Mouse (Mus musculus): ENCODE measurements around the gene Dhh. TPM values are rescaled to one million over a fixed set of nuclear protein-coding genes. Genes with fewer than 3 reads are reported as not detected.
A peak's percentile ranks its signal among the peaks of the same experiment; 100 is the strongest.

The Dhh gene
- polyA plus RNA-seq, 1 experiment from 2014 or later = 1.8 TPM

DNA sequence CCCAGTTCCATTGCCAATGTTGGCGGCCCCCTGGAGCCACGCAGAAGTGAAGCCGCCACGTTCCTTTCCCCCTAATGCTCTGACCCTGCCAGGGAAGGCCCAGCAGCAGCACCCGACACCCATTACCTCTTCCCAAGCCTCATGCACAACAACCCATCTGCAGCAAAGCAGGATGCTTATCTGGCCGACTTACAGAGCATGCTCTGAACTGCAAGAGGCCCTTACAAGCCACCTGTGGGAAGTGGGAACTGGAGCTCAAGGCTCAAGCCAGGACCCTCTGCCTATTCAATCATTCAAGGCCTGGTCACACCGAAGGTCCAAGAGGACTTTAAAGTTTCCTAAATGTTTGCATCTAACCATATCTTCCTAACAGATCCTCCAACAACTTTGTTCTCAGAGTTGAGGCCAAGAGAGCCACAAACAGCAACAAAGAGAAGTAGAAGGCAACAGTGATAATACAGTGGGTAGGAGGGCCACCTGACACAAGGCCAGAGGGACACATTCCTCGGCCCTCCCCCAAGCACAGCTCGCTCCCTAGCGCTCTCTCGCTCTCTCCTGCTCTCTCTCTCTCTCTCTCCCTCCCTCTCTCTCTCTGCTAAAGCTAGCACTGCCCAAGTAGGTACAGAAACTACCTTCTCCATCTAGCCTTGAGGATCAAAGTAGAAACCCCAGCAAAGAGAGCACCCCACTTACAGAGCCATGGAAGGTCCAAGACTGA, 29.8 kb downstream of the Dhh start:
- 29% methylated on average over 11 of the region's 11 CpGs for WGBS
- peaks cover 31% of the 10 kb centered on the region for H3K36me3 ChIP-seq (ENCODE audit: insufficient read depth, low read length)
- no peaks in the 10 kb centered on the region for H3K9me3 ChIP-seq (ENCODE audit: low read length)
- H3K4me1 ChIP-seq (ENCODE audit: insufficient read depth, low read length) = peaks cover 32% of the 10 kb centered on the region
- H3K4me2 ChIP-seq (replicated peaks; ENCODE audit: low read depth, low read length) = peak overlapping the region; percentile 90
- ATAC-seq (ENCODE audit: low FRiP score, low TSS enrichment) = no peak
- no peaks in the 10 kb centered on the region for H3K27me3 ChIP-seq (ENCODE audit: insufficient read depth, low read length)
- peak overlapping the region; percentile 35; the same call in 1 of the 2 replicates for H3K27ac ChIP-seq (ENCODE audit: low read length)
- peak overlapping the region; percentile 99 for H3K9ac ChIP-seq (replicated peaks; ENCODE audit: low read length)
- peak overlapping the region; percentile 98 for H3K4me3 ChIP-seq (ENCODE audit: low read length)

DNA sequence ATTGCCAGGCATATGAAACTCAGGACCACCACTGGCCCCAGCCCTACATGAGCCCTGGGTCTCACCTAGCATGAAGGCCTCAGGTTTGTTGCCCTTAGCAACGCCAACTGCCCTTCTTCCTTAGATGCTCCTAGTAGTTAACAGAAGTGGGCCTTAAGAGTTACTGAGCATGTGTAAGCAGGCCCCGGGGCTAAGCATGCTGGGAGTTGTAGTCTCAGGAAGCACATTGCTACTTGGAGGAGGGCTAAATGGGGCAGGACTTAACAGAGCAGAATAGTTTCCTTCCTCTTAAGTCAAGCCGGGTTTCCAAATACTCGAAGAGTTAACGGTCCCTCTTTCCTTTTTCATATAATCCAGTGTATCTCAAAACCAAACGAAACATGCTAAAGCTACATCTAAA, 31.0 kb downstream of the Dhh start:
- Histone ChIP-seq H3K36me3 (ENCODE audit: insufficient read depth, low read length) (peaks cover 43% of the 10 kb centered on the region), H3K27ac (ENCODE audit: low read length) (peak overlapping the region; percentile 6; the same call in 1 of the 2 replicates), H3K27me3 (ENCODE audit: insufficient read depth, low read length) (no peaks in the 10 kb centered on the region), H3K4me1 (ENCODE audit: insufficient read depth, low read length) (peaks cover 27% of the 10 kb centered on the region), H3K9ac (replicated peaks; ENCODE audit: low read length) (peak overlapping the region; percentile 37), H3K4me3 (ENCODE audit: low read length) (peak overlapping the region; percentile 12; the same call in 1 of the 2 replicates), H3K4me2 (replicated peaks; ENCODE audit: low read depth, low read length) (peak overlapping the region; percentile 90), H3K9me3 (ENCODE audit: low read length) (no peaks in the 10 kb centered on the region)
- 59% methylated on average over 6 of the region's 6 CpGs for WGBS
- no peak for ATAC-seq (ENCODE audit: low FRiP score, low TSS enrichment)

DNA sequence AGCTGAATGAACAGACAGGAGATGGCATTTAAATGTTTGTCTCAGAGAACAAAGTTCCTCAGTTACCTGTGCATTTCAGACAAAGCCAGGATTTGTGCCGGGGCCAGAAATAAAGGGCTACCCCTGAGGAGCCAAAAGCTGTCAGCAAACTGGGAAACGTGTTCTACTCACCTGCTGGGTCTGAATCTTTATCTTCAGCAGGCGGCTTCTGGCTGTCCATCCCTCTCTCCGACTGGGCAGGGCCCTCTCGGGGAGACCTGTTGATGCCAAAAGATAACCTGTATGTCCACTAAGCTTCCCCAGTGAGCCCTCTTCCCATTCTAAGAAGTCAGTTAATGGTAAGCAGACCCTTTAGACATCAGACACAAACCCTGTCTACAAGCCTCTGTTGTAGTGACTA, 31.8 kb downstream of the Dhh start:
- Histone ChIP-seq H3K9me3 (ENCODE audit: low read length) (no peaks in the 10 kb centered on the region), H3K27me3 (ENCODE audit: insufficient read depth, low read length) (no peaks in the 10 kb centered on the region), H3K36me3 (ENCODE audit: insufficient read depth, low read length) (peaks cover 51% of the 10 kb centered on the region), H3K4me1 (ENCODE audit: insufficient read depth, low read length) (peaks cover 27% of the 10 kb centered on the region), H3K9ac (replicated peaks; ENCODE audit: low read length) (no peak overlapping the region), H3K4me3 (ENCODE audit: low read length) (no peak overlapping the region), H3K27ac (ENCODE audit: low read length) (no peak overlapping the region), H3K4me2 (replicated peaks; ENCODE audit: low read depth, low read length) (no peak overlapping the region)
- WGBS = 92% methylated on average over 5 of the region's 5 CpGs
- ATAC-seq (ENCODE audit: low FRiP score, low TSS enrichment) = no peak

DNA sequence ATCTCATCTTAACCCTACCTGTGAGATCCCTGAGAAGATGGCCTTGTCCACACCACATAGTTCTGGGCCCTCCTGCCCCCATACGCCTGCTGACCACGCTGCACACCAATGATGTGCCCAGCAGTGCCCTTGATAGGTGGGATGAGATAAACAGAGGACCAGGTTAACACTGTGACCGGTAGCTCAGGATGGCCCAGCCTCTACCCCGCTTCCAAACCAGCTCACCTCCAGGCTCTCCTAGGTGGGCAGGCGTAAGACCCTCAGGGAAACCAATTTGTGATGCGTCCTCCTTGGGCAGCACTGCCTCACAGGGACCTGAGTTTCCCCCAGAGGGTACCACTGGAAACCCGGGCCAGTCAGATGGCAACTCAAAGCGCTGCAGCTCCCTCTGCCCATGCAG, 32.6 kb downstream of the Dhh start:
- WGBS = 95% methylated on average over 8 of the region's 8 CpGs
- H3K4me3 ChIP-seq (ENCODE audit: low read length) = no peak overlapping the region
- H3K9me3 ChIP-seq (ENCODE audit: low read length) = no peaks in the 10 kb centered on the region
- peaks cover 27% of the 10 kb centered on the region for H3K4me1 ChIP-seq (ENCODE audit: insufficient read depth, low read length)
- no peak overlapping the region for H3K4me2 ChIP-seq (replicated peaks; ENCODE audit: low read depth, low read length)
- H3K9ac ChIP-seq (replicated peaks; ENCODE audit: low read length) = no peak overlapping the region
- no peaks in the 10 kb centered on the region for H3K27me3 ChIP-seq (ENCODE audit: insufficient read depth, low read length)
- peaks cover 58% of the 10 kb centered on the region for H3K36me3 ChIP-seq (ENCODE audit: insufficient read depth, low read length)
- ATAC-seq (ENCODE audit: low FRiP score, low TSS enrichment) = no peak
- H3K27ac ChIP-seq (ENCODE audit: low read length) = no peak overlapping the region

DNA sequence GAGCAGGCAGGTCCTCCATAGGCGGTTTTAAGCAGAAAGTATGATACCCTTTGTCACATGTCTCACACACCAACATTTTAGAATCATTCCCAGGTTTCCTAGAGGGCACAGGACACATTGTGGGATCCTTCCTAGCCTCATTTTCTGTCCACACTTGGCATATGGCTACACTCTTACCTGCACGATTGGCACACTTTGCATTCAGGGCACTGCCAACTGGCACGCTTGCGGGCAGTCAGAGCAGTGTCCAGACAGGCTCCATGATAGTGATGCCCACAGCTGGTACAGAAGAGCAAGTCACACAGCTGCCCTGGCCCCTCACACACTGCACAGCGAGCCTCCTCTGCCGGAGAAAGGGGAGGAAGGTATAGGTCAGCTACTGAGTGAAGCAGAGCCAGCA, 33.4 kb downstream of the Dhh start:
- Histone ChIP-seq H3K4me2 (replicated peaks; ENCODE audit: low read depth, low read length) (no peak overlapping the region), H3K27ac (ENCODE audit: low read length) (no peak overlapping the region), H3K4me3 (ENCODE audit: low read length) (no peak overlapping the region), H3K9me3 (ENCODE audit: low read length) (no peaks in the 10 kb centered on the region), H3K27me3 (ENCODE audit: insufficient read depth, low read length) (no peaks in the 10 kb centered on the region), H3K4me1 (ENCODE audit: insufficient read depth, low read length) (peaks cover 26% of the 10 kb centered on the region), H3K36me3 (ENCODE audit: insufficient read depth, low read length) (peaks cover 60% of the 10 kb centered on the region), H3K9ac (replicated peaks; ENCODE audit: low read length) (no peak overlapping the region)
- 90% methylated on average over 6 of the region's 6 CpGs for WGBS
- no peak for ATAC-seq (ENCODE audit: low FRiP score, low TSS enrichment)

DNA sequence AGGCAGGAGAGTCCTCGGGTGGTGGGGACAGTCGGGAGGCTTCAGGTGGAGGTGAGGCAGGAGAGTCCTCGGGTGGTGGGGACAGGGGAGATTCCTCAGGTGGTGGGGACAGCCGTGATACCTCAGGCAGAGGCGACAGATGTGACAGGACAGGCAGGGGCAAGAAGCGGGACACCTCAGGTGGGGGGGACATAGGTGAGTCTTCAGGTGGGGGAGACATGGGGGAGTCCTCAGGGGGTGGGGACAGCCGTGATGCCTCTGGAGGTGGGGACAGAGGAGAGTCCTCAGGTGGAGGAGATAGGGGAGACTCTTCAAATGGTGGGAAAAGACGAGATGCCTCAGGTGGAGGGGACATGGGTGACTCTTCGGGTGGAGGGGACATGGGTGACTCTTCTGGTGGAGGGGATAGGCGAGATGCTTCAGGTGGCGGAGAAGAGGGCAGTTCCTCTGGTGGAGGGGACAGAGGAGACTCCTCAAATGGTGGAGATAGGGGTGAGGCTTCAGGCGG, 34.8 kb downstream of the Dhh start:
- no peak for ATAC-seq (ENCODE audit: low FRiP score, low TSS enrichment)
- no peak overlapping the region for H3K4me3 ChIP-seq (ENCODE audit: low read length)
- no peaks in the 10 kb centered on the region for H3K9me3 ChIP-seq (ENCODE audit: low read length)
- H3K4me1 ChIP-seq (ENCODE audit: insufficient read depth, low read length) = peaks cover 11% of the 10 kb centered on the region
- 85% methylated on average over 12 of the region's 12 CpGs for WGBS
- H3K36me3 ChIP-seq (ENCODE audit: insufficient read depth, low read length) = peaks cover 71% of the 10 kb centered on the region
- H3K27ac ChIP-seq (ENCODE audit: low read length) = no peak overlapping the region
- H3K4me2 ChIP-seq (replicated peaks; ENCODE audit: low read depth, low read length) = no peak overlapping the region
- no peak overlapping the region for H3K9ac ChIP-seq (replicated peaks; ENCODE audit: low read length)
- H3K27me3 ChIP-seq (ENCODE audit: insufficient read depth, low read length) = no peaks in the 10 kb centered on the region

DNA sequence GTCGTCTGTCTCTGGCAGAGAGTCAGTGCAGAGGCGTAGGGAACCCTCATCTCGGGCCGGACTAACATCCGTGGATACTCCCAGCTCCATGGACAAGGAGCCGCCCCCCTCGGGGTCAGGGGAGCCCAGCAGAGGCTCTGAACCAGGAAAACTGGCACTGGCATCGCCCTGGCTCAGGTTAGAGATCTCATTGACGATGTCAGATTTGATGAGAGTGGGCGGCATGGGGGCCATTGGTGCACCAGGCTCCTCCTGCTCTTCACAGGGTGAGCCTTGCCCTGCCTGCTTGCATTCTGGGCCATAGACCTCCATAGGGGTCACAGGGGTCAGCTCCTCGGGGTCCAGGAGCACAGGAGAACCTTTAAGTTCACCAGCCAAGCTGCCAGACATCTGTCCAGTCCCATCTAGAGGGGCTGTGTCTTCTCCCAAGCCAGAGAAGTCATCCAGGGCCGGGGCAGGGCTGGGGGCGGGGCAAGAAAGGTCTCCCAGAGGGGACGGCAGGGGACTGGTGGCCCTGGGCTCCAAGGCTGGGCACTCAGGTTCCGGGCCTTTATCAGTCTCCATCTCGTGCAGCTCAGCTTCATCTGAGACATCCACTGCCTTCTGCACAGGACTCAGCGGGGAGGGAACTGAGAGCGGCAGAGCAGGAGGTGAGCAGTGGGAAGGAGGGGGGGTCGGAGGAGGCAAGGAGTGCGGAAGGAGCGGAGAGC, 36.5 kb downstream of the Dhh start:
- Histone ChIP-seq H3K36me3 (ENCODE audit: insufficient read depth, low read length) (peaks cover 87% of the 10 kb centered on the region), H3K4me2 (replicated peaks; ENCODE audit: low read depth, low read length) (no peak overlapping the region), H3K9ac (replicated peaks; ENCODE audit: low read length) (no peak overlapping the region), H3K27ac (ENCODE audit: low read length) (no peak overlapping the region), H3K9me3 (ENCODE audit: low read length) (no peaks in the 10 kb centered on the region), H3K27me3 (ENCODE audit: insufficient read depth, low read length) (no peaks in the 10 kb centered on the region), H3K4me3 (ENCODE audit: low read length) (no peak overlapping the region), H3K4me1 (ENCODE audit: insufficient read depth, low read length) (no peaks in the 10 kb centered on the region)
- ATAC-seq (ENCODE audit: low FRiP score, low TSS enrichment) = no peak
- WGBS = 82% methylated on average over 21 of the region's 21 CpGs

DNA sequence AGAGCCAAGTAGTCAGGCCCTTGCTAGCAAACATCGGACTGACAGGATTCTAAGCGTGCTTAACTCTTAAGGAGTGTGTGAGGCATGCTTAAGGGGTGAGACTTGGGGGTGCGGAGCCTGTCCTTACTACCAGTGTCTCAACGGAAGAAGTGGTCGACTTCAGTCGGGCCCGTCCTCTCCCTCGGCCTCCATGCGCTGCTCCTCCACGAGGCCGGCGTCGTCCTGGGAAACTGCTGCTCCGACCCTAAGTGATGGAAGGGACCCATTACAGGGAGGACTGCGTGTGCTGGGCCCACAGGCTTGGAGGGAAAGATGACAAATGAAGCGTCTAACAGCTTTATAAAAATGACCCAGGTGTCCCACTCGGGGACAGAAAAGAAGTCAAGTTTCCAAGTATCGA, 37.4 kb downstream of the Dhh start:
- H3K27me3 ChIP-seq (ENCODE audit: insufficient read depth, low read length) = no peaks in the 10 kb centered on the region
- no peak for ATAC-seq (ENCODE audit: low FRiP score, low TSS enrichment)
- peaks cover 89% of the 10 kb centered on the region for H3K36me3 ChIP-seq (ENCODE audit: insufficient read depth, low read length)
- H3K9me3 ChIP-seq (ENCODE audit: low read length) = no peaks in the 10 kb centered on the region
- H3K9ac ChIP-seq (replicated peaks; ENCODE audit: low read length) = no peak overlapping the region
- WGBS = 96% methylated on average over 18 of the region's 18 CpGs
- H3K4me2 ChIP-seq (replicated peaks; ENCODE audit: low read depth, low read length) = no peak overlapping the region
- no peak overlapping the region for H3K4me3 ChIP-seq (ENCODE audit: low read length)
- H3K27ac ChIP-seq (ENCODE audit: low read length) = no peak overlapping the region
- no peaks in the 10 kb centered on the region for H3K4me1 ChIP-seq (ENCODE audit: insufficient read depth, low read length)

DNA sequence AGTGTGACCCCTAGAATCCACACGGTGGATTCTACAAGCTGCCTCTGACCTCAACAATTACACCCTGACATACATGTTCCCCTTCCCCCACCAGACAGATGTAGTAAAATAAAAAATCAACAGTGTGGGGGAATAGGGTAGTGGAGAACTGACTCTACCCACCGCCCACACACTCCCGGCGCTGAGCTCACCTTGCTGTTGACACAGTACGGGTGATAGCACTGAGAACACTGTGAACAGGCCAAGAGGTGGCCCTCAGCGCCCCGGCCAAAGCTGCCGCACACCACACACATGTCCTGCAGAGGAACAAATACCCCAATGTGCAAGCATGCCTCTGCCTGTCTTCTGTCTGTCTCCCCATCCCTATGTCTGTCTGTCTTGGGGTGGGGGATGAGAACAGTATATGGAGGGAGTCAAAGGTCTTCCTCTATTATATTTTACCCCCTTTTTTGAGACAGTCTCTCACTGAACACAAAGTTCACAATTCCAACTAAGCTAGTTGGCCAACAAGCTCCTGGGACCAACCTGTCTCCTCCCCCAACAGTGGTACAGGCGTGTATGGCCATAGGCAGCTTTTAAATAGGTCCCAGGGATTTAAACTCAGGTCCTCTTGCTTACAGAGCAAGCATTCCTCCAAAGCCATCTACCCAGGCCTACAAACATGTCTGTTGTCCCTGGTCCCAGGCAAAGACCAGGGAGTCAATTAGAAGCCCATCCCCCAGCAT, 38.9 kb downstream of the Dhh start:
- Histone ChIP-seq H3K4me3 (ENCODE audit: low read length) (no peak overlapping the region), H3K4me2 (replicated peaks; ENCODE audit: low read depth, low read length) (no peak overlapping the region), H3K9ac (replicated peaks; ENCODE audit: low read length) (no peak overlapping the region), H3K36me3 (ENCODE audit: insufficient read depth, low read length) (peaks cover 89% of the 10 kb centered on the region), H3K27me3 (ENCODE audit: insufficient read depth, low read length) (no peaks in the 10 kb centered on the region), H3K27ac (ENCODE audit: low read length) (no peak overlapping the region), H3K4me1 (ENCODE audit: insufficient read depth, low read length) (no peaks in the 10 kb centered on the region), H3K9me3 (ENCODE audit: low read length) (no peaks in the 10 kb centered on the region)
- 73% methylated on average over 9 of the region's 9 CpGs for WGBS
- no peak for ATAC-seq (ENCODE audit: low FRiP score, low TSS enrichment)

Data from kidney, embryonic 16.5 days (tissue).